Mouse (Mus musculus) kidney, adult 2 months (tissue): Measurements from ENCODE around the gene Exosc10.

Experiments used
- CTCF ChIP-seq: fragments of 200-500 bp; conservative IDR thresholded peaks from 2 replicates; pipeline ENCODE4 v1.5.1; 2011; ENCODE audit warnings: low read depth, mild to moderate bottlenecking, control low read depth, low read length, moderate library complexity, mixed read lengths; ENCODE audit not compliant: insufficient read depth, insufficient read length
- POLR2A ChIP-seq: fragments of 200-500 bp; IDR thresholded peaks from one replicate; pipeline ENCODE4 v1.6.1; 2011; ENCODE audit warnings: low read depth, low read length, control low read depth

DNA sequence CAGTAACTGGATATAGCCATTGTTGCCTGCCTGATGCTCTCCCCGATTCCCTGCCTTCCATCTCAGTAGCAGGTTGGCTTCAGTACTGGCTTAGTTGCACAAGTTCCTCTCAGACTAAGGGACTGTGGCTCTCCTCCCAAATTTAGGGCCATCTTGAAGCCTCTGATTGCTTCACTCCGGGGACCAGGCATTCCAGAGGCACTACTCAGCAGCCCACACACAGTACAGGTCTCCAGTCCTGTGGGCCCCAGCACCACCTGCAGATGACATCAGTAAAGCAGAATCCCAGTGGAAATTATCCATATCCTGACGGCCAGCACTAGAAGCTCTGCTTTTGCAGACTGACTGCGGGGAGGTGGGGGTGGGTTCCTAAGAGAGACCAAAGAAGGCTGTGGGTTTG is 47.5 kb upstream of the Exosc10 start:
- TF ChIP-seq POLR2A = no peak
- TF ChIP-seq CTCF = no peak
